Mouse (Mus musculus) bone marrow macrophage, adult 2 months (primary cell): ENCODE measurements around the gene Jarid2.

ENCODE experiments used
- CTCF ChIP-seq: IDR thresholded peaks from 2 replicates; pipeline ENCODE4 v1.5.1; 2012; ENCODE audit warnings: low read depth, mild to moderate bottlenecking, low read length, moderate library complexity
- POLR2A ChIP-seq: IDR thresholded peaks from 2 replicates; pipeline ENCODE4 v1.6.1; 2012; ENCODE audit warnings: mild to moderate bottlenecking, low read depth, low read length, borderline replicate concordance

GRCm38 (mm10) chr13:44786291-44786690 lies 57.0 kb downstream of the Jarid2 start:
- TF ChIP-seq CTCF (0 out of 2 replicates have a peak, but pooled peaks have one; percentile 22), POLR2A (no peak)
